Mouse (Mus musculus) spleen, adult 2 months (tissue): ENCODE results near the gene Fos. TPM values are rescaled to one million over a fixed set of nuclear protein-coding genes. Genes with fewer than 3 reads are reported as not detected.

Experiments used
- DNase-seq, 2 experiments: peaks; one replicate each; pipeline versions ENCODE4 v3.0.0 to v3.0.0-alpha.2; 2012 to 2021; ENCODE audit warnings: low spot score in 2 of 2, low read depth in 1 of 2
- H3K27ac ChIP-seq: fragments of 200-500 bp; 2 replicates; pipeline ENCODE4 v1.5.1; 2012; ENCODE audit warnings: low read length, inconsistent platforms; ENCODE audit not compliant: insufficient read depth
- H3K27me3 ChIP-seq: fragments of 200-500 bp; 2 replicates; pipeline ENCODE4 v1.6.1; 2012; ENCODE audit warnings: mild to moderate bottlenecking, moderate library complexity, low read length, inconsistent platforms; ENCODE audit not compliant: control insufficient read depth, insufficient read depth
- H3K36me3 ChIP-seq: fragments of 200-500 bp; 2 replicates; pipeline ENCODE4 v1.6.1; 2012; ENCODE audit warnings: mild to moderate bottlenecking, low read length, inconsistent platforms; ENCODE audit not compliant: control insufficient read depth, insufficient read depth
- H3K4me1 ChIP-seq: fragments of 200-500 bp; 2 replicates; pipeline ENCODE4 v1.6.1; 2011; ENCODE audit warnings: inconsistent platforms; ENCODE audit not compliant: control insufficient read depth, insufficient read depth, insufficient read length
- H3K4me3 ChIP-seq: fragments of 200-500 bp; 2 replicates; pipeline ENCODE4 v1.5.1; 2011; ENCODE audit warnings: mild to moderate bottlenecking, inconsistent platforms; ENCODE audit not compliant: insufficient read depth, insufficient read length; ENCODE audit errors: extremely low read depth
- CTCF ChIP-seq: fragments of 200-500 bp; IDR thresholded peaks from 2 replicates; pipeline ENCODE4 v1.5.1; 2011; ENCODE audit warnings: mild to moderate bottlenecking, inconsistent platforms; ENCODE audit not compliant: insufficient read depth, insufficient read length, insufficient replicate concordance; ENCODE audit errors: extremely low read depth
- POLR2A ChIP-seq: fragments of 200-500 bp; IDR thresholded peaks from 2 replicates; pipeline ENCODE4 v1.6.1; 2011; ENCODE audit warnings: low read depth, low read length, inconsistent platforms
- WGBS: fragments of 180-500 bp; shearing (Covaris S2); methylation state at CpG from one replicate; pipeline ENCODE4 v1.1.7; 2018; 5-methylcytosine and 5-hydroxymethylcytosine counted together
- polyA plus RNA-seq: library from polyadenylated mRNA; depleted of rRNA; stranded (reverse); fragments of >200 nt; gene quantifications from 2 replicates; pipeline ENCODE4 v1.2.3, GENCODE M21; 2012

The Fos gene
- polyA plus RNA-seq, 1 experiment: 9.4 TPM

DNA sequence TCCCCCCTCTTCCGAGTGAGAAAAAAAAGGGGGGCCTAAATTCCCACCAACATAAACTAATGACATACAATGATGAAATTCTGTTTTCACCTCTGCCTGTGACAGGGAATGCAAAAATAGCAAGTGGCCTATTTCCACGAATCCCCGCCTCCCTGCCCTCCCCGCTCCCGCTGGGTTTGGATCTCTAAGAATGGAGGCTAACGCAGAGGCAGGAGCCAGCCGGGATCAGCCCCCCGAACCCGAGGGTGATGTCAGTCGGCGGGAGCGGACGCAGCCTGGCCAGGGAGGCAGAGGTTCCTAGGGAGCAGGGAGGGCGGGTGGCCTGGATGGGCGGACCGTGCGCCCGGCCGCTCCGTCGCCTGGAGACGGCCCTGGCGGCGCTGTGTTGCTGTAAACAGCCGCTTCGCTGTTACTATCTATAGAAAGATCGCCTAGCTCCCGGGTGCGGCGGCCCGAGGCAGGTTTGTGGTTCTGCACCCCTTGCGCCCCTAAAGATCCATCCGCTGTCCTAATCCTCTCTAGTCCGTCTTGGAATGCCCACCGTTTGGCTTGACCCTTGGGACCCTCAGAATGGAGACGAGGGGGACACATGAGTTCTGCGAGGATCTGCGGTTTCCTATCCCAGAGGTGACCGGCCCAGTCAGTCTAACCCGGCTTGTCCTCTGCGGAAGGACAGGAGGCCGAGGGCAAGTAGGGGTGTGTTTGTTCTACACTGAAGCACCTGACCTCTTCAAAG is 1.6 kb upstream of the Fos start:
- Histone ChIP-seq H3K4me1 (peaks cover 15% of the 10 kb centered on the region), H3K4me3 (peak overlapping the region; percentile 77), H3K36me3 (no peaks in the 10 kb centered on the region; the same call in 1 of the 2 replicates), H3K27ac (peak overlapping the region; percentile 43), H3K27me3 (peaks cover 9% of the 10 kb centered on the region)
- no peak for DNase-seq
- TF ChIP-seq POLR2A: no peak
- no peak for TF ChIP-seq CTCF
- 4% methylated on average over 42 of the region's 42 CpGs for WGBS

- under 1% methylated on average over 22 of the region's 23 CpGs for WGBS
- Histone ChIP-seq H3K4me1 (peaks cover 15% of the 10 kb centered on the region), H3K27me3 (peaks cover 9% of the 10 kb centered on the region), H3K36me3 (no peaks in the 10 kb centered on the region; the same call in 1 of the 2 replicates), H3K4me3 (peak overlapping the region; percentile 77), H3K27ac (peak overlapping the region; percentile 10)
- no peak for DNase-seq
- TF ChIP-seq POLR2A: no peak
- no peak for TF ChIP-seq CTCF
Measured at GRCm38 (mm10) chr12:85472656-85473410, 857 bp upstream of the Fos start.

DNA sequence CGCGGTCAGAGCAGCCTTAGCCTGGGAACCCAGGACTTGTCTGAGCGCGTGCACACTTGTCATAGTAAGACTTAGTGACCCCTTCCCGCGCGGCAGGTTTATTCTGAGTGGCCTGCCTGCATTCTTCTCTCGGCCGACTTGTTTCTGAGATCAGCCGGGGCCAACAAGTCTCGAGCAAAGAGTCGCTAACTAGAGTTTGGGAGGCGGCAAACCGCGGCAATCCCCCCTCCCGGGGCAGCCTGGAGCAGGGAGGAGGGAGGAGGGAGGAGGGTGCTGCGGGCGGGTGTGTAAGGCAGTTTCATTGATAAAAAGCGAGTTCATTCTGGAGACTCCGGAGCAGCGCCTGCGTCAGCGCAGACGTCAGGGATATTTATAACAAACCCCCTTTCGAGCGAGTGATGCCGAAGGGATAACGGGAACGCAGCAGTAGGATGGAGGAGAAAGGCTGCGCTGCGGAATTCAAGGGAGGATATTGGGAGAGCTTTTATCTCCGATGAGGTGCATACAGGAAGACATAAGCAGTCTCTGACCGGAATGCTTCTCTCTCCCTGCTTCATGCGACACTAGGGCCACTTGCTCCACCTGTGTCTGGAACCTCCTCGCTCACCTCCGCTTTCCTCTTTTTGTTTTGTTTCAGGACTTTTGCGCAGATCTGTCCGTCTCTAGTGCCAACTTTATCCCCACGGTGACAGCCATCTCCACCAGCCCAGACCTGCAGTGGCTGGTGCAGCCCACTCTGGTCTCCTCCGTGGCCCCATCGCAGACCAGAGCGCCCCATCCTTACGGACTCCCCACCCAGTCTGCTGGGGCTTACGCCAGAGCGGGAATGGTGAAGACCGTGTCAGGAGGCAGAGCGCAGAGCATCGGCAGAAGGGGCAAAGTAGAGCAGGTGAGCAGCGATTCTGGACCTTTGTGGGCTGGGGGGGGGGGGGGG is 875 bp downstream of the Fos start:
- 2% methylated on average over 49 of the region's 49 CpGs for WGBS
- Histone ChIP-seq H3K36me3 (no peaks in the 10 kb centered on the region; the same call in 1 of the 2 replicates), H3K27ac (no peak overlapping the region), H3K27me3 (peaks cover 9% of the 10 kb centered on the region), H3K4me3 (peak overlapping the region; percentile 77), H3K4me1 (peaks cover 8% of the 10 kb centered on the region)
- no peak for TF ChIP-seq CTCF
- no peak for TF ChIP-seq POLR2A
- DNase-seq: no peak

DNA sequence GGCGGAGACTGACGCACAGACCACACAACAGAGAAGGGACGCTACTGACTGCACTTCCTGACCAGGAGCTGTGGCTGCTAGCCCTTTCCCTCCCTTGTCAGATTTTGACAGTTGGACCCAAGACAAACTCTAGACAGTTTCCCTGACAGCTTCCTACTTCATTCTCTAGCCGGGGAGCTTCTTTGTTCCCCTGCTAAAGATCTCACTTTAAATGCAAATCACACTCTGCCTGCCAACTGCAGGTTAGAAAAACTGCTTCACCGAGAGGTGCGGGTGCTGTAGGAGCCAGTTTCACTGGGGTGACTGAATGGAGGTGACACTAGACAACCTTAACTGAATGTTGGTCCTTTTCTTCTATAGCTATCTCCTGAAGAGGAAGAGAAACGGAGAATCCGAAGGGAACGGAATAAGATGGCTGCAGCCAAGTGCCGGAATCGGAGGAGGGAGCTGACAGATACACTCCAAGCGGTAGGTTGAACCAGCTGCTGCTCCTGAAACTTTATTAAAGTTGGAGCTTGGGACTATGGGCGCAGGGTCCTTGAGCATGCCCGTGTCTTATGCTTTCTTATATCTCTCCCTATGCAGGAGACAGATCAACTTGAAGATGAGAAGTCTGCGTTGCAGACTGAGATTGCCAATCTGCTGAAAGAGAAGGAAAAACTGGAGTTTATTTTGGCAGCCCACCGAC is 1.7 kb downstream of the Fos start:
- Histone ChIP-seq H3K4me3 (no peak overlapping the region; the same call in 1 of the 2 replicates), H3K36me3 (no peaks in the 10 kb centered on the region; the same call in 1 of the 2 replicates), H3K27ac (no peak overlapping the region), H3K4me1 (peaks cover 8% of the 10 kb centered on the region), H3K27me3 (peaks cover 9% of the 10 kb centered on the region)
- DNase-seq: no peak
- TF ChIP-seq CTCF: no peak
- TF ChIP-seq POLR2A: no peak
- WGBS: 56% methylated on average over 16 of the region's 16 CpGs

- TF ChIP-seq CTCF (no peak), POLR2A (no peak)
- Histone ChIP-seq H3K4me3 (no peak overlapping the region), H3K27me3 (peaks cover 9% of the 10 kb centered on the region), H3K27ac (no peak overlapping the region), H3K4me1 (peaks cover 8% of the 10 kb centered on the region), H3K36me3 (no peaks in the 10 kb centered on the region; the same call in 1 of the 2 replicates)
- DNase-seq: no peak
- WGBS: 89% methylated on average over 23 of the region's 23 CpGs
Measured at GRCm38 (mm10) chr12:85475920-85476828, 2.5 kb downstream of the Fos start.
